Mouse (Mus musculus): ENCODE data around the gene Tifab.

Tifab gene

GRCm38 (mm10) chr13:56142382-56143150, 36.1 kb downstream of the Tifab start:
- intact Hi-C loops (cut with DNase I) = no loop called here

DNA sequence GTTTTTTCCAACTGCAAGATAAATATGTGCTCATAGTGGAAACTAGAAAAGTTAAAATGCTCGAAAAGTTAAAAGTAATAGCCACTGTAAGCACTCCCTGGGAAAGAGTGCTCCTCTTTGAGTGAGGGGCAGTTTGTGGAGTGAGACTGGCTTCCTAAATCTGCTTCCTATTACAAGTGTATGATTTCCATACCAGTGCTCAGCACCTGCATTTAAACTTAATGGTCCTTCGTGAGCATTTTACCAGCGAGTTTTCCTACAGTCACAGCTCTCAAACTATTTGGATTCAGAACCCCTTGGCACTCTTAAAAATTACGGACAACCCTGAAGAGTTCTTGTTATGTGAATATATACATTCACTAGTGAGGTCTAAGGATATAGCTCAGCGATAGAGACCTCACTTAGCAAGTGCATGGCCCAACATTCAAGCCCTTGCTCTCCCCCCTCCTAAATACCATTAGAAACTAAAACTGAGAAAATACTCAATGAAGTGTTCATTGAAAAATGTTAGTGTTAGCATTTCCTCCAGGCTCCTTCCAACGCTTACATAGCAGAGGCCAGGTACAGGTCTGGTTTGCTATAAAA, 39.4 kb downstream of the Tifab start:
- intact Hi-C loops (cut with DNase I) = no loop called here

- intact Hi-C loops (cut with DNase I) = no loop called here
Measured at GRCm38 (mm10) chr13:56136200-56136599, 42.5 kb downstream of the Tifab start, which contains the start of gene H2afy. Gene H2afy (minus strand): TSS chr13:56136361.

- intact Hi-C loops (cut with DNase I) = no loop called here
Measured at GRCm38 (mm10) chr13:56135231-56136052, 43.2 kb downstream of the Tifab start.

GRCm38 (mm10) chr13:56134631-56135181, 44.0 kb downstream of the Tifab start:
- intact Hi-C loops (cut with DNase I) = no loop called here

DNA sequence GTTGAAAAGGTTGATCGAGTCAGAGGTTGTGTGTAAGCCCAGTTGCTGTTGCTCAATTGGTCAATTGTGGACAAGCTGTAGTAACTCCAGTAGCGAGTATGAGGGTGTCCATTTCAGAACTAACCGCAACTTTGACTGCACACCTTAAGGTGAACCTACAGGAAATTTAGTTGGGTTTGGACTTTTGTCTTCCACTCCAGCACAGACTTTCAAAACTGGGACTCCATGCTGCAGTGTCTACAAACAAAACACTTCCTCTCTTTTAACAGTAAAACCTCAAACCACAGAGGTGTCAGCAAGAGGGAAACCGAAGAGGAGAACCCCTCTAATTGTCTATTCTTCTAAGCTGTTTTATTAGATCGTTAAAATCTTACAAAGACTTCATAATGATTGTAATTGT, 44.7 kb downstream of the Tifab start:
- intact Hi-C loops (cut with DNase I) = no loop called here

GRCm38 (mm10) chr13:56132941-56133340, 45.7 kb downstream of the Tifab start:
- intact Hi-C loops (cut with DNase I) = no loop called here

DNA sequence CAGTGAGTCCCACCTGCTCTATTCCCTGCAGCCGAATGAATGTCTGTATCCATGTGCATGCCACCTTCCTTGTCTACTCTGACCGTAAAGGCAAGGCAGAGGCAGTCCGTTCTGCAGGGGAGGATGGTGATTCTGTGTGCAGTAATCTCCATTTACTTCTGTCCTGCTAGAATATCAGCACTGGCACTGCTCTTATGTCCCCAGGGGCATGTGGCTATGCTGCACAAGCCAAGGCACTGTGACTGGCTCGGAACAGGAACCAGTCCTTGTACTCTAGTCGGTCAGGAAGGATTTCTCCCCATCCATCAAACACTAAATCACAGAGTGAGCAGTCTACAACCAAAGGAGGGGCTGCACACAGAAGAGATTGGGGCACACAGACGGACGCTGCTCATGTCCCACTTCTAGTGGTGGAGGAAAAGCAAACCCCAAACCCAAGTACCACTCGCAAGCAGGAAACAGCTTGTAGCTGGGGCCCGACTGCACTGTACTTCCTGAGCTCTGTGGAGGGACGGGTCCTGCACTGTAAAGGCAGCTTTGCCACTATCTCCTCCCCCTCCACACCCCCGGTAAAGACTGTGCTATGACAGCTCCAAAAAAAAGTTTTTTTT, 46.3 kb downstream of the Tifab start:
- intact Hi-C loops (cut with DNase I) = no loop called here

DNA sequence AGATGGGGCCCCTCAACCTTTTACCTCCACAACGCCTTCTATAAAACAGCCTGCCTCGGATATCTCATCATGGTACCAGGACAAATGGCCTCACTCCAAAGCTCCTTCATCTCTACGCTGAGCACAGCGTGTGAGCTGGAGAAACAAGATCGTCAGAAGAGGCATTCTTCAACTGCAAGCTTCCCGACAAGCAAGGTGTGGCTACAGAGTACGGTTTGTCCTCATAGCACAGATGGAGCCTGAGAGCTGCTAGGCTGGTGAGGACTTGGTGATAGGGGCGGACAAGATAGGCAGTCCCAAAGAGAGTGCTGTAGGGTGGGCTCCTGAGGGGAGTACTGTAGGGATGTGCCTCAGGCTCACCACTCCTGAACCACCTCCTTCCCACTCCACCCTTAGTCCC, 48.1 kb downstream of the Tifab start:
- intact Hi-C loops (cut with DNase I) = no loop called here

DNA sequence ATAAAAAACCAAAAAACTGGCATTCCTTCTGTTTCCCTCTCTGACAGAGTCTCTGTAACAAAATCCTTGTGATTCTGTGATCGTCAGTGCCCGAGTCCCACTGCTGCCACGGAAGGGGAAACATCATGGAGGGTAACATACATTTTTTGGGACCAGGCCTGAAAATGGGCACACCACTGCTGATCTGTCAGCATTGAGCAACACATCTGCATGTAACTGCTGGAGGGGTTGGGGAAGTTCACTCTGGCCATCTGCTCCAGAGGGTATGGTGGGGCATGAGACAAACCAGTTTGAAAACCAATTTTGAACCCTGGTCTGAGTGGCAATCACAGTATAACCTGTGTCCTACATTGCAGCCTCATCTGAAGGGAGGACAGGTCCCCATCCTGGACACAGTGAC, 49.1 kb downstream of the Tifab start:
- intact Hi-C loops (cut with DNase I) = no loop called here

GRCm38 (mm10) chr13:56129014-56129413, 49.7 kb downstream of the Tifab start:
- intact Hi-C loops (cut with DNase I) = no loop called here

GRCm38 (mm10) chr13:56125632-56126031, 53.1 kb downstream of the Tifab start:
- intact Hi-C loops (cut with DNase I) = no loop called here
